Mouse (Mus musculus) 3134 (cell line): ENCODE data around the gene Ccdc155.

Source experiments
- DNase-seq: peaks from one replicate; pipeline ENCODE4 v3.0.0-alpha.2; 2011; ENCODE audit warnings: low spot score; ENCODE audit not compliant: insufficient read length; ENCODE audit errors: extremely low read depth

The Ccdc155 gene

GRCm38 (mm10) chr7:45228548-45228947, 23.9 kb upstream of the Ccdc155 start:
- DNase-seq: no peak

- DNase-seq: no peak
Observed at GRCm38 (mm10) chr7:45226421-45226820, 21.7 kb upstream of the Ccdc155 start.

GRCm38 (mm10) chr7:45224826-45225225, 20.1 kb upstream of the Ccdc155 start:
- DNase-seq: no peak

- no peak for DNase-seq
Observed at GRCm38 (mm10) chr7:45221680-45222079, 17.0 kb upstream of the Ccdc155 start.

- peak; percentile 77 for DNase-seq
Observed at GRCm38 (mm10) chr7:45216442-45217183, 11.9 kb upstream of the Ccdc155 start.

GRCm38 (mm10) chr7:45215673-45216441, 11.2 kb upstream of the Ccdc155 start, which contains the start of gene Tead2:
Gene Tead2, plus strand, starts transcription at chr7:45215753.
- peak; percentile 76 for DNase-seq

GRCm38 (mm10) chr7:45213708-45214107, 9.0 kb upstream of the Ccdc155 start:
- DNase-seq: no peak

GRCm38 (mm10) chr7:45212356-45212755, 7.7 kb upstream of the Ccdc155 start:
- no peak for DNase-seq

- no peak for DNase-seq
Observed at GRCm38 (mm10) chr7:45211851-45212251, 7.2 kb upstream of the Ccdc155 start, which contains the start of gene Dkkl1. Gene Dkkl1, minus strand, starts transcription at chr7:45212147.

GRCm38 (mm10) chr7:45211070-45211469, 6.4 kb upstream of the Ccdc155 start:
- no peak for DNase-seq

GRCm38 (mm10) chr7:45208260-45208659, 3.6 kb upstream of the Ccdc155 start:
- no peak for DNase-seq

- DNase-seq: no peak
Observed at GRCm38 (mm10) chr7:45202654-45203053, 2.0 kb downstream of the Ccdc155 start.

- no peak for DNase-seq
Observed at GRCm38 (mm10) chr7:45198961-45199360, 5.7 kb downstream of the Ccdc155 start.

- DNase-seq: peak; percentile 38
Observed at GRCm38 (mm10) chr7:45198435-45198834, 6.3 kb downstream of the Ccdc155 start.

GRCm38 (mm10) chr7:45196994-45197393, 7.7 kb downstream of the Ccdc155 start:
- no peak for DNase-seq

GRCm38 (mm10) chr7:45196176-45196535, 8.5 kb downstream of the Ccdc155 start:
- DNase-seq: no peak

GRCm38 (mm10) chr7:45195341-45196175, 9.1 kb downstream of the Ccdc155 start:
- DNase-seq: no peak

- DNase-seq: no peak
Observed at GRCm38 (mm10) chr7:45193871-45194785, 10.6 kb downstream of the Ccdc155 start.

GRCm38 (mm10) chr7:45193406-45193805, 11.3 kb downstream of the Ccdc155 start:
- DNase-seq: no peak
